Mouse (Mus musculus) ES-E14 (cell line): ENCODE data around the gene Il21.

Experiments
- CHD2 ChIP-seq: IDR thresholded peaks from 2 replicates; pipeline ENCODE4 v1.6.1; 2014; ENCODE audit warnings: mild to moderate bottlenecking, low read depth, low read length, inconsistent platforms
- HCFC1 ChIP-seq: IDR thresholded peaks from 2 replicates; pipeline ENCODE4 v1.6.1; 2012; ENCODE audit warnings: low read length, inconsistent platforms, borderline replicate concordance; ENCODE audit not compliant: insufficient read depth
- MAFK ChIP-seq: IDR thresholded peaks from 2 replicates; pipeline ENCODE4 v1.6.1; 2014; ENCODE audit warnings: mild to moderate bottlenecking, low read depth, low read length, inconsistent platforms; ENCODE audit not compliant: insufficient read depth
- ZC3H11A ChIP-seq: IDR thresholded peaks from 2 replicates; pipeline ENCODE4 v1.6.1; 2012; ENCODE audit warnings: low read depth, mild to moderate bottlenecking, inconsistent platforms, low read length, borderline replicate concordance

- TF ChIP-seq CHD2 (no peak), HCFC1 (no peak), ZC3H11A (no peak), MAFK (no peak)
Observed at GRCm38 (mm10) chr3:37174711-37175572, 57.5 kb downstream of the Il21 start.
